Mouse (Mus musculus): Measurements from ENCODE around the gene Pou3f3.

- no peak for TF ChIP-seq GATA1 (IDR thresholded peaks at IDR 0.05; ENCODE audit: low read length)
- no peak for TF ChIP-seq TAL1 (IDR thresholded peaks at IDR 0.05; ENCODE audit: low read length)
Measured at GRCm38 (mm10) chr1:42745047-42745446, 49.5 kb downstream of the Pou3f3 start.
